Mouse (Mus musculus): ENCODE measurements around the gene Rbm15b.

DNA sequence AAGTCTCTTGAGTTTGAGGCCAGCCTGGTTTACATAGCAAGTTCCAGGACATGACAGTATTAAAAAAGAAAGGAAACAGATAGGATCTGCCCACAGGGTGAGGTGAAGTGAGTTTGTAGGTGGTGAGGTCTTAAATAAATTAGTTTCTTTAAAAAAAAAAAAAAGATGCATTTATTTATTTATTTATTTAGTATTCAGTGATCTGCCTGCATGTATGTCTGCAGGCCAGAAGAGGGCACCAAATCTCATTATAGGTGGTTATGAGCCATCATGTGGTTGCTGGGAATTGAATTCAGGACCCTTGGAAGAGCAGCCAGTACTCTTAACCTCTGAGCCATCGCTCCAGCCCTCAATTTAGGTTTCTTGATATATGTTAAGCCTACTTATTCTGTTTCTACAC, 46.7 kb downstream of the Rbm15b start:
- TF ChIP-seq CTCF (IDR thresholded peaks at IDR 0.05; ENCODE audit: extremely low read depth, insufficient read depth, insufficient read length, insufficient replicate concordance): no peak
- no peak for TF ChIP-seq POLR2A (IDR thresholded peaks at IDR 0.05; ENCODE audit: low read depth, low read length)
